Mouse (Mus musculus): ENCODE measurements around the gene Mcrs1. TPM values are rescaled to one million over a fixed set of nuclear protein-coding genes. Genes with fewer than 3 reads are reported as not detected.

The Mcrs1 gene
- 177 and 181 TPM in 2 replicates for polyA plus RNA-seq (2015; fragmentation: Nextera tagmentation; extraction: Ambion mirVana)

DNA sequence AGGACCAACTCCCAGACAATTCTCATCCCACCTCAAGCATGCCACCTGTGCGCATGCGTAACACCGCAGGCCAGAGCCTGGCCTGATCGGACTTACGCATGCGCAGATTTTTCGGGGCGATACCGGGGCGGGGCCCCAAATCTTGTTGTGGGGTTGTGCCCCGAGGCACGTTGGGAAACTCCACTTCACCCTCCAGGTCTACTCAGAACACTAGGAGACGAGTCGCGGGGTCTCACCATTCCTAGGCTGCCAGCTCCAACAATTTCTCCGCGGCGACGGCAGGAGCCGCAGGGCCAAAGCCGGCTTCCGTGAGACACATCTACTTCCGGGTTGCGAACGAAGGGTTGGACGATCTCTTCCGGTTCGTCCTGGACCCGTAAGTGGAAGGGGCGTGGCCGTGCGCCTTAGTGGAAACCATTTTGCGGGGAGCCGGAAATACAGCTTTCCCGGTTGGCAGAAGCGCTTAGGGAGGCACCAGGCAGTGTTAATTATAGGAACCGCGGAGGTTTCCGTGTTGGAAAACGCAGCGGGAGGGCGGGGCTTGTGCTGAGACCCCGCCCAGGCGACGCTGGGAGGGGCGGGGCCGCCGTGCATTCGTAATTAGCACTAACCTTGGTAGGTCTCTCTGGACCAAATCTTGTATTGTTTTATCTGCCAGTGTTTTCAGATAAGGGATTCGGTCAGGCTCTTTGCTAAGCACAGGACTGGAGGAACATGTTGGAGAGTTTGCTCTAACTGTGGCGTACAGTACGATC is at the start of gene Mcrs1:
TSS of gene Mcrs1 (minus strand) at position 336 of the 755 bp plus-strand sequence.
- Histone ChIP-seq H3K9me3 (ENCODE audit: low read length) (no peaks in the 10 kb centered on the region), H3K27ac (ENCODE audit: low read length) (peak within 1 kb of the TSS; percentile 100), H3K36me3 (ENCODE audit: insufficient read depth, low read length) (peaks cover 18% of the 10 kb centered on the region), H3K4me2 (replicated peaks; ENCODE audit: low read depth, low read length) (peak within 1 kb of the TSS; percentile 74), H3K4me1 (ENCODE audit: insufficient read depth, low read length) (peaks cover 34% of the 10 kb centered on the region), H3K9ac (replicated peaks; ENCODE audit: low read length) (peak within 1 kb of the TSS; percentile 89), H3K27me3 (ENCODE audit: insufficient read depth, low read length) (no peaks in the 10 kb centered on the region), H3K4me3 (ENCODE audit: low read length) (peak within 1 kb of the TSS; percentile 79)
- under 1% methylated on average over 52 of the region's 52 CpGs for WGBS
- peak; percentile 92 for ATAC-seq (ENCODE audit: low FRiP score, low TSS enrichment)

DNA sequence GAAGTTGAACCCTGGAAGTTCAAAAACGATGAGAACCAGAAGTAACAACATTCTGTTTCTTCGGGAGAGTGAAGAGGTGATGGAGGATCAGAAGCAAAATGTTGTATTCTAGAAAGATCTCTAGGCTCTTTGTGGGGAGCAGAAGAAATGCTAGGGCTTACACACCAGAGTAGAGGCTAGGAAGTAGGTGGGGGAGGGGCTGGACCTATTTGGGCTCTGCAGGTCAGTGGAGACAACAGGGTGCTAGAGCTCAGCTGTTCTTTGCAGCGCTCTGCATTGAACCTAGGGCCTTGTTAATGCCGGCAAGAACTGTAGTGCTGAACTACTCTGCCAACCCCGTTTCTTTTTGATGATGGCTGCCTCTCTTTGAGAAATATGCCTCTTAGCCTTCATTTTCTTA is 44.5 kb upstream of the Mcrs1 start:
- Histone ChIP-seq H3K4me2 (replicated peaks; ENCODE audit: low read depth, low read length) (peak overlapping the region; percentile 58), H3K27me3 (ENCODE audit: insufficient read depth, low read length) (no peaks in the 10 kb centered on the region), H3K9me3 (ENCODE audit: low read length) (no peaks in the 10 kb centered on the region), H3K27ac (ENCODE audit: low read length) (peak overlapping the region; percentile 94), H3K4me3 (ENCODE audit: low read length) (peak overlapping the region; percentile 82; the same call in 1 of the 2 replicates), H3K9ac (replicated peaks; ENCODE audit: low read length) (peak overlapping the region; percentile 25; the same call in 1 of the 2 replicates), H3K4me1 (ENCODE audit: insufficient read depth, low read length) (peaks cover 19% of the 10 kb centered on the region), H3K36me3 (ENCODE audit: insufficient read depth, low read length) (no peaks in the 10 kb centered on the region)
- no peak for ATAC-seq (ENCODE audit: low FRiP score, low TSS enrichment)
- WGBS: 36% methylated on average over 5 of the region's 5 CpGs

DNA sequence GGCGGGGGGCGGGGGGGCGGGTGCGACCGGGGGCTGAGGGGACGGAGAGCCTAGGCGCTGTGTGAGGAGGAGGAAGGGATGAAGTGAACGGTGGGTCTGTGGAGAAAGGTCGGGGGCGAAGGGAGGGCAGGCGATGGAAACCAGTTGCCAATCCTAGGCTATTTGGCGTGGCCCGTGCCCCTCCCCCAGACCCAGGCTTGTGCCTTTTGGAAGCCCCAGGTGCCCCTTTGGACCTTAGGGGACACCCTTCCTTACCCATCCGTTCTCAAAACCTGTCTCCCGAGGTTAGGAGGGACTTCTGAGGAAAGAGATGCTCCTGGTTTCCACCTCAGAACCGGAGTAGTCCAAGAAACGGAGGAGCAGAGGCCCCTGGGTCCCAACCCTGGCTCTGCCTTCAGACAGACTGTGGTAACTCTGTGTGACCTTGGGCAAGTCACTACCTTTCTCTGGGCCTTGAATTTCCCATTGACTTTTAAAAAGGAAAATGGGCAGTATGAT is 43.8 kb upstream of the Mcrs1 start, which contains the start of gene Fam186b:
TSS of gene Fam186b (minus strand) at position 405 of the 498 bp plus-strand sequence.
- Histone ChIP-seq H3K4me2 (replicated peaks; ENCODE audit: low read depth, low read length) (peak within 1 kb of the TSS; percentile 58), H3K36me3 (ENCODE audit: insufficient read depth, low read length) (no peaks in the 10 kb centered on the region), H3K27ac (ENCODE audit: low read length) (peak within 1 kb of the TSS; percentile 94), H3K4me1 (ENCODE audit: insufficient read depth, low read length) (peaks cover 19% of the 10 kb centered on the region), H3K27me3 (ENCODE audit: insufficient read depth, low read length) (no peaks in the 10 kb centered on the region), H3K9ac (replicated peaks; ENCODE audit: low read length) (peak within 1 kb of the TSS; percentile 78), H3K4me3 (ENCODE audit: low read length) (peak within 1 kb of the TSS; percentile 82), H3K9me3 (ENCODE audit: low read length) (no peaks in the 10 kb centered on the region)
- ATAC-seq (ENCODE audit: low FRiP score, low TSS enrichment): peak; percentile 50
- under 1% methylated on average over 14 of the region's 17 CpGs for WGBS

DNA sequence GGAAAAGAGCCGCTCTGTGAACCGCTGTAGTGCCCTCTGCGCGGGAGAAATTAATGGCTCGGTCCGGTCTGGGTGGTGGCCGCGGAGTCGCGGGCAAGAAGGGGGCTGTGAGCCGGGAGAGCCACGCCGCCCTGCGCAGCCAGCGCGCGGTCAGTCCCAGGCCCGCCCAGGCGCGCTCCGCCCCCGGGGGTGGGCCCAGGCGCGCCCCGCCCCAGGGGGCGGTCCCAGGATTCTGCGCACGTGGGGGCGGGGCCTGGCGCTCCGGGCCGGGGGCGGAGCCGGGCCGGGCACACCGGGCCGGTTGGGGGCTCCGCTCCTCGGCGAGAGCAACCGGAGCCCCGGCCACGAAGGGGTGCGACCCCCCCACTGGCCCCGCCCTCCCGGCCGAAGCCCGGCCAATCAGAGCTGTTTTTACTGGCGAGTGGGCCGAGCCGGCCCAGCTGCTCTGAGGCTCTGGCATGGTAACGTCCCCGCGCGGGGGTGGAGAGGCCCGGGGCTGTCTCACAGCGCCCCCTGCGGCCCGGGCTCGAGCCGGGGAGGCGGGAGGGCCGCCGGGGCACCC is 43.1 kb upstream of the Mcrs1 start, which contains the start of gene Prpf40b:
TSS of gene Prpf40b (plus strand) at position 275 of the 562 bp plus-strand sequence.
- Histone ChIP-seq H3K4me3 (ENCODE audit: low read length) (peak within 1 kb of the TSS; percentile 82), H3K36me3 (ENCODE audit: insufficient read depth, low read length) (no peaks in the 10 kb centered on the region), H3K4me1 (ENCODE audit: insufficient read depth, low read length) (peaks cover 19% of the 10 kb centered on the region), H3K4me2 (replicated peaks; ENCODE audit: low read depth, low read length) (peak within 1 kb of the TSS; percentile 58), H3K27ac (ENCODE audit: low read length) (peak within 1 kb of the TSS; percentile 94), H3K9ac (replicated peaks; ENCODE audit: low read length) (peak within 1 kb of the TSS; percentile 78), H3K27me3 (ENCODE audit: insufficient read depth, low read length) (no peaks in the 10 kb centered on the region), H3K9me3 (ENCODE audit: low read length) (no peaks in the 10 kb centered on the region)
- WGBS: 1% methylated on average over 47 of the region's 64 CpGs
- ATAC-seq (ENCODE audit: low FRiP score, low TSS enrichment): peak; percentile 97

DNA sequence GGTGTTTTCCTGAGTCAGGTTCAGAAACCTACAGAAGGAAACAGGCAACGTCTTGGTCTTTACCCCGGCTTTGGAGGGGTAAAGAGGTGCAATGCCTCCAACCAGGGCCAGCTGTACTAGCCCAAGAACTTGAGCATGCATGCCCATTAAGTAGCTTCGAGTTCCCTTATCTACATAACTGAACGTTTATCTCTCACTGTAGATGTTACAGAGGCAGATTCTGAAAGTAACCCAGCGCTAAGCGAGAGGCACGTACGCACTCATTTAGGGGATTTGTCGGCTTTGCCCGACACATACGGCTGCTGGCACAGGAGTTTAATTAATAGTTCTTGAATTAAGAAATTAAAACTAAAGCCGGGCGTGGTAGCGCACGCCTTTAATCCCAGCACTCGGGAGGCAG is 42.5 kb upstream of the Mcrs1 start:
- ATAC-seq (ENCODE audit: low FRiP score, low TSS enrichment): peak; percentile 17; the same call in 1 of the 2 replicates
- Histone ChIP-seq H3K4me2 (replicated peaks; ENCODE audit: low read depth, low read length) (peak overlapping the region; percentile 58), H3K27ac (ENCODE audit: low read length) (peak overlapping the region; percentile 94; the same call in 1 of the 2 replicates), H3K36me3 (ENCODE audit: insufficient read depth, low read length) (no peaks in the 10 kb centered on the region), H3K9ac (replicated peaks; ENCODE audit: low read length) (peak overlapping the region; percentile 78), H3K27me3 (ENCODE audit: insufficient read depth, low read length) (no peaks in the 10 kb centered on the region), H3K4me3 (ENCODE audit: low read length) (peak overlapping the region; percentile 82), H3K9me3 (ENCODE audit: low read length) (no peaks in the 10 kb centered on the region), H3K4me1 (ENCODE audit: insufficient read depth, low read length) (peaks cover 19% of the 10 kb centered on the region)
- 20% methylated on average over 16 of the region's 16 CpGs for WGBS

DNA sequence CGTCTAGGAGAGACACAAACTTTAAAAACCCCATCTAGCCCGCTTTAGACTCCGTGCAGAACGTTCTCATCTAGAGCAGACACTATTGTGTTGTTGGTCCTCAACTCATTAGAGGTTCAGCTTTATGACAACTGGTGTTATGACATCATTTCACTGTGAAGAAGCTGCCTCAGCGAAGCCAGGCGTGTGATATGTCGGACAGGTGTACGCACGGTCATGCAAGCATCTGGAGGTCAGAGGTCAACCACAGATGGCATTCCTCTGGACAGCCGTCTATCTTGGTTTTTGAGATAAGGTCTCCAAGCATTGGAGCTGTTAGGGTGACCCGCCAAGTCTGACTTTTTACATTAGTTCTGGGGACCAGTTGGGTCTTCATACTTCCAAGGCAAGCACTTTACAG is 38.8 kb upstream of the Mcrs1 start:
- H3K9ac ChIP-seq (replicated peaks; ENCODE audit: low read length): no peak overlapping the region
- H3K4me3 ChIP-seq (ENCODE audit: low read length): no peak overlapping the region
- no peak overlapping the region for H3K27ac ChIP-seq (ENCODE audit: low read length)
- no peaks in the 10 kb centered on the region for H3K9me3 ChIP-seq (ENCODE audit: low read length)
- no peaks in the 10 kb centered on the region for H3K27me3 ChIP-seq (ENCODE audit: insufficient read depth, low read length)
- ATAC-seq (ENCODE audit: low FRiP score, low TSS enrichment): no peak
- peaks cover 7% of the 10 kb centered on the region; the same call in 1 of the 2 replicates for H3K4me1 ChIP-seq (ENCODE audit: insufficient read depth, low read length)
- H3K36me3 ChIP-seq (ENCODE audit: insufficient read depth, low read length): no peaks in the 10 kb centered on the region
- no peak overlapping the region for H3K4me2 ChIP-seq (replicated peaks; ENCODE audit: low read depth, low read length)
- 88% methylated on average over 11 of the region's 11 CpGs for WGBS

DNA sequence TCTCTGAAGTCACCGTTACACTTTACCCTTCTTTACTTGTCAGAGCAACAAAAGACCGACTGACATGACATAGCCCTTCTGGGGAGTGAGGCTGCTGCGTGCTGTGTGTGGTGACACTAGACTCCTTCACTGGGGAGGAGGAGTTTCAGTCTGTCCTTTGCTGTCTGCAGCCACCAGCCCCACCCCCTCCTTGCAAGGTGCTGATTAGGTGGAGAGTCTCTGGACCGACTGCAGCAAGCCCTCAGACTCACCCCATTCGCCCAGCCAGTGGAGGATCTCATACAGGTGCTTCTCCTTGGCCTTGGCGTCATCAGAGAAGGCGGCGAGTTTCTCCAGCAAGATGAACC is 33.4 kb upstream of the Mcrs1 start:
- Histone ChIP-seq H3K4me1 (ENCODE audit: insufficient read depth, low read length) (peaks cover 4% of the 10 kb centered on the region; the same call in 1 of the 2 replicates), H3K9me3 (ENCODE audit: low read length) (no peaks in the 10 kb centered on the region), H3K4me2 (replicated peaks; ENCODE audit: low read depth, low read length) (no peak overlapping the region), H3K27ac (ENCODE audit: low read length) (no peak overlapping the region), H3K4me3 (ENCODE audit: low read length) (no peak overlapping the region), H3K27me3 (ENCODE audit: insufficient read depth, low read length) (no peaks in the 10 kb centered on the region), H3K9ac (replicated peaks; ENCODE audit: low read length) (no peak overlapping the region), H3K36me3 (ENCODE audit: insufficient read depth, low read length) (no peaks in the 10 kb centered on the region)
- peak; percentile 28; the same call in 1 of the 2 replicates for ATAC-seq (ENCODE audit: low FRiP score, low TSS enrichment)
- 52% methylated on average over 8 of the region's 8 CpGs for whole genome bisulfite sequencing

DNA sequence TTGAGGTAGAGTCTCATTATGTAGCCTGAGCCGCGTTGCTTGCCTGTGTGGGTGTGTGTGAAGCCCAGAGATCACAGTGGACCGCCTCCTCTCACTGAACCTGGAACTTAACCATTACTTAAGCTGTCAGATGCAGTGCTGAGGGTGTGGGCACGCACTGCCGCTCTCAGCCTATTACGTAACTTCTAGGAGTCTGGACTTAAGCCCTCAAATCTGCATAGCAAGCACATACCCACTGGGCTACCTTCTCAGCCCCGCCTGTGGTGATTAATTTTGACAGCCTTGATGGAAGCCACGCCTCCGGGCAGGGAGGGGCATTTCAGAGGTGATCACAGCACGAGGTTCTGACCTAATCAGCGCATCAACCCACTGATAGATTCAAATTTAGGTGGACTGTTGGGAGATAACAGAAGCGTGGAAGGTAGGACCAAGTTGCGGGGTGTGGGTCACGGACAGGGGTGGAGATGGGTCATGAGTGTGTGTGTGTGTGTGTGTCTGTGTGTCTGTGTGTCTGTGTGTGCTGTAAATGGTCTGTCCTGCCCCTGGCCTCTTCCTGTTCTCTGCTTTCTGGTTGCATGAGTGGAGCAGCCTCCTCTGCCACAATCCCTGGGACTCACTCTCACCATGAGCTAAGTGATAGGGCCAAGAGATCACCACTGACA is 32.9 kb upstream of the Mcrs1 start:
- Histone ChIP-seq H3K9me3 (ENCODE audit: low read length) (no peaks in the 10 kb centered on the region), H3K36me3 (ENCODE audit: insufficient read depth, low read length) (no peaks in the 10 kb centered on the region), H3K4me2 (replicated peaks; ENCODE audit: low read depth, low read length) (no peak overlapping the region), H3K4me3 (ENCODE audit: low read length) (no peak overlapping the region), H3K4me1 (ENCODE audit: insufficient read depth, low read length) (peaks cover 4% of the 10 kb centered on the region; the same call in 1 of the 2 replicates), H3K27me3 (ENCODE audit: insufficient read depth, low read length) (no peaks in the 10 kb centered on the region), H3K27ac (ENCODE audit: low read length) (no peak overlapping the region), H3K9ac (replicated peaks; ENCODE audit: low read length) (no peak overlapping the region)
- 28% methylated on average over 14 of the region's 14 CpGs for WGBS
- peak; percentile 80 for ATAC-seq (ENCODE audit: low FRiP score, low TSS enrichment)

DNA sequence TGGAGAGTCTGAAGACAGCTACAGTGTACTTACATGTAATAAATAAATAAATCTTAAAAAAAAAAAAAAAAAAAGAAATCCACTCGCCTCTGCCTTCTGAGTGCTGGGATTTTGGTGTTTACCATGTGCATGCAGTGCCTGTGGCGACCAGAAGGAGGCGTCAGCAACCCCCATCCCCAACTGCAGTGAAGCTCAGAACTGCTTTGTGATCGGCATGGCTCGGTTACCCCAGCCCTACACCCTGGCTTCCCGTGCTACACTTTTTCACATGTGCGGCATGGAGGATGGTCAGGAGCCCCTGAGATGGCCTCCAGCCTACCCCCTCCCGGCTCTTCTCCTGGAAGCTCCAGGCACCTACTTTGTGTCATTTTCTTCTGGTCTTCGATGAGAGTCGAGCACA is 31.7 kb upstream of the Mcrs1 start:
- Histone ChIP-seq H3K4me2 (replicated peaks; ENCODE audit: low read depth, low read length) (no peak overlapping the region), H3K4me1 (ENCODE audit: insufficient read depth, low read length) (peaks cover 4% of the 10 kb centered on the region; the same call in 1 of the 2 replicates), H3K9ac (replicated peaks; ENCODE audit: low read length) (no peak overlapping the region), H3K9me3 (ENCODE audit: low read length) (no peaks in the 10 kb centered on the region), H3K36me3 (ENCODE audit: insufficient read depth, low read length) (no peaks in the 10 kb centered on the region), H3K27me3 (ENCODE audit: insufficient read depth, low read length) (no peaks in the 10 kb centered on the region), H3K27ac (ENCODE audit: low read length) (no peak overlapping the region), H3K4me3 (ENCODE audit: low read length) (no peak overlapping the region)
- no peak for ATAC-seq (ENCODE audit: low FRiP score, low TSS enrichment)
- 73% methylated on average over 10 of the region's 10 CpGs for WGBS

Measured in kidney, embryonic 16.5 days (tissue).